Mouse (Mus musculus): ENCODE measurements around the gene Thumpd2.

GRCm38 (mm10) chr17:81055522-81055921, 9.4 kb downstream of the Thumpd2 start:
- no peak for TF ChIP-seq CTCF (IDR thresholded peaks at IDR 0.05; ENCODE audit: extremely low read depth, insufficient read depth, insufficient read length, insufficient replicate concordance)
- TF ChIP-seq POLR2A (IDR thresholded peaks at IDR 0.05; ENCODE audit: low read depth, low read length): no peak
